Mouse (Mus musculus) C2C12 (cell line): ENCODE results near the gene Eps8. TPM values are rescaled to one million over a fixed set of nuclear protein-coding genes. Genes with fewer than 3 reads are reported as not detected.
A peak's percentile ranks its signal among the peaks of the same experiment; 100 is the strongest.

ENCODE experiments used
- H3K27me3 ChIP-seq: one replicate; pipeline ENCODE4 v1.6.1; 2011; ENCODE audit not compliant: control insufficient read depth, insufficient read depth, insufficient read length
- H3K36me3 ChIP-seq: one replicate; pipeline ENCODE4 v1.6.1; 2011; ENCODE audit not compliant: control insufficient read depth, insufficient read depth
- H3K4me3 ChIP-seq: one replicate; pipeline ENCODE4 v1.5.1; 2011; ENCODE audit warnings: mild to moderate bottlenecking, control low read depth; ENCODE audit not compliant: poor library complexity, insufficient read depth, severe bottlenecking
- H3K79me2 ChIP-seq: one replicate; pipeline ENCODE4 v1.6.1; 2011; ENCODE audit not compliant: control insufficient read depth, insufficient read depth
- H3K79me3 ChIP-seq: one replicate; pipeline ENCODE4 v1.6.1; 2011; ENCODE audit warnings: low read depth, control low read depth
- H3ac ChIP-seq: one replicate; pipeline ENCODE3; 2011; ENCODE audit warnings: low read depth; ENCODE audit not compliant: control insufficient read depth, insufficient read length
- CEBPB ChIP-seq: IDR thresholded peaks from one replicate; pipeline ENCODE4 v1.6.1; 2011; ENCODE audit warnings: low read depth, mild to moderate bottlenecking, control low read depth, moderate library complexity
- CTCF ChIP-seq: IDR thresholded peaks from one replicate; pipeline ENCODE4 v1.5.1; 2011; ENCODE audit not compliant: control insufficient read depth, insufficient read depth, insufficient read length
- FOSL1 ChIP-seq: IDR thresholded peaks from one replicate; pipeline ENCODE4 v1.8.0; 2011; ENCODE audit warnings: mild to moderate bottlenecking, low read length; ENCODE audit not compliant: poor library complexity, insufficient read depth, severe bottlenecking
- MAX ChIP-seq: IDR thresholded peaks from one replicate; pipeline ENCODE4 v1.6.1; 2011; ENCODE audit warnings: mild to moderate bottlenecking, control low read depth
- MYOD1 ChIP-seq: IDR thresholded peaks from one replicate; pipeline ENCODE4 v1.6.1; 2011; ENCODE audit warnings: low read depth; ENCODE audit not compliant: control insufficient read depth, insufficient read length
- MYOG ChIP-seq: IDR thresholded peaks from one replicate; pipeline ENCODE4 v1.6.1; 2011; ENCODE audit not compliant: control insufficient read depth, insufficient read length; ENCODE audit errors: extremely low read depth
- USF1 ChIP-seq: IDR thresholded peaks from one replicate; pipeline ENCODE4 v1.6.1; 2011; ENCODE audit warnings: low read depth, mild to moderate bottlenecking, control low read depth, moderate library complexity
- polyA plus RNA-seq: library from polyadenylated mRNA; unstranded; fragments of >200 nt; fragmentation: generic; extraction: Trizol; gene quantifications from one replicate; pipeline ENCODE4 v1.2.1, GENCODE M21; 2012; ENCODE audit warnings: missing spikeins

Eps8 gene
- polyA plus RNA-seq, 1 experiment, result 59.9 TPM

DNA sequence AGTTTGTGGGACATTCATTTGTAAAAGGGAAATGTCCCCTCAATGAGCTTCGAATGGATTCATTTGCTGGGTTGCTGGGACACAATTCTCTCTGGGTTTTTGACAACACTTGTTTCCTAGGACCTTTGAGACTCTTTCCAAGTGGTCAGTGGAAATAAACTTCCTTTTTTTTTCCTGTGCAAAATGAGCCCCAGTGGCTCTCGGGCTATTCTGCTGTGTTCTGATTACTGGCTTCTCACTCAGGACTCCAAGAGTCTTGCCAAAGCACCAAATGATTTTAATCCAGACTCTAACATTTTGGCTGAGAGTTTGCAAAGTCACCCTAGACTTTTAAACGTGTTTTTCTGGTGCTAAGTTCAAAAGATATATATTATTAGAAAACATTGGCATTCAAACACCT, 10.3 kb upstream of the Eps8 start:
- Histone ChIP-seq H3K79me2 (no peaks in the 10 kb centered on the region), H3K79me3 (no peaks in the 10 kb centered on the region), H3ac (no peak overlapping the region), H3K27me3 (no peaks in the 10 kb centered on the region), H3K4me3 (no peak overlapping the region), H3K36me3 (no peaks in the 10 kb centered on the region)
- TF ChIP-seq MYOD1, result no peak
- no peak for TF ChIP-seq MAX
- TF ChIP-seq CEBPB, result no peak
- no peak for TF ChIP-seq MYOG
- TF ChIP-seq CTCF, result no peak
- TF ChIP-seq FOSL1, result no peak
- no peak for TF ChIP-seq USF1

DNA sequence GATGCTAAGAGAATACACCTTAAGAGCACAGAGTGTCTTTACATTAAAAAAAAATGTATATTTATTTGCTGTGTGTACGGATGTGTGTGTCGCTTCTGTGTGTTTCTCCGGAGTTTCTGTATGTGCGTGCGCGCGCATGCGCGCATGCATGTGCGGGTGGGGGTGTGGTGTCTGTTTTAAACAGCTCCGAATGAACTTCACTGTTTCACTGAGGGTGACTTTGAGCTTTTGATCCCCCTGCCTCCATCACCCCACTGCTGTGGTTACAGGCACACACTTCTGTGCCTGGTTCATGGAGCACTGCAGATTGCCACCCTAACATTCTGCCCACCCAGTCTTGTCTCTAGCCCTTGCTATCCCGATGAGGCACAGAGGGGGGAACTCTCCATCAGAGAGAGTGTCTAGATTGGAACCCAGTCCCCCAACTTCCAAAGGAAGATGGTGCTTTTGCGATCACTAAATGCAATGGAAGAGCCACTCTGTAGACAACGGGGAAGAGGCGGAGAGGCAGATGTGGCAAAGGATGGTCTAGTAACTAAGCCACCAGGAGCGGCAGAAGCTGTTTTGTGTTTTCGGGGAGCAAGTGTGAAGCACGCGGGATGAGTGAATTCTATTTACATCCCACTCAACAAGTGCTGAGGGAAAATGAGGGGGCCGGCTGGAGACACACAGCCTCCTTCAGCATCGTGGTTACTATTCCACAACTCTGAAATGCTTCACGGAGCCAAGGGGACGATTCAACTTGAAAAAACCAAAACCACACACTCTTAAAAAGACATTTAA, 7.1 kb upstream of the Eps8 start:
- H3K4me3 ChIP-seq, result no peak overlapping the region

DNA sequence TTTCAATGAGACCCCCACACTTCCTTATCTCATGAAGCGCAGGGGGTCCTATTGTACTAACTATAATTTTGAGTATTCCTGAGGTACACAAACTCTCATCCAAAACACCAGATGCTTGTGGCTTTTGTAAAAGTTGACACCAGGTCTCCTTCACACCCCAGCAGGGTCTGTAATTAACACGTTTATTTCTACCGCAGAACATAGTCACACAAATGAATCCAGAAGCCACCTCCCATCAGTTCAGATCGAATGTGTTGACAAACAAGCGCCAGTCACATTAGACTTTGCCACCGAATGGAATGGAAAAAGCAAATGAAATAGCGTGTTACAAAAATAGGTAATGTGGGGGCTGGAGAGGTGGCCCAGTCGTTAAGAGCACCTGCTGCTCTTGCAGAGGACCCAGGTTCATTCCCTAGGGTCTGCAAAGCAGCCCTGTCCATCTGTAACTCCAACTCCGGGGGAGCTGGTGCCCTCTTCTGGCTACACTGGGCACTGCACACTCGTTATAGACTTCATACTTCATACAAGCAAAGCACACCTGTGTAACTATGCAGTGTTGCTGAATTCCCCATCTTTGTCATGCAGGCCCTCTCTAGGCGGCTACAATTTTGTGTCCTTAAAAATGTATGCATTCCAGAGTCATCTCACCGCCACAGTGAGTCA, 3.9 kb upstream of the Eps8 start:
- Histone ChIP-seq H3K27me3 (no peaks in the 10 kb centered on the region), H3K4me3 (no peak overlapping the region), H3K79me2 (no peaks in the 10 kb centered on the region), H3K79me3 (no peaks in the 10 kb centered on the region), H3K36me3 (no peaks in the 10 kb centered on the region), H3ac (no peak overlapping the region)
- TF ChIP-seq MAX, result no peak
- TF ChIP-seq CTCF, result no peak

More for the DNA sequence above, 7.1 kb upstream of the Eps8 start:
- Histone ChIP-seq H3K27me3 (no peaks in the 10 kb centered on the region), H3K79me2 (no peaks in the 10 kb centered on the region), H3K79me3 (no peaks in the 10 kb centered on the region), H3K36me3 (no peaks in the 10 kb centered on the region), H3ac (no peak overlapping the region)
- TF ChIP-seq MYOD1 (no peak), FOSL1 (no peak), CTCF (no peak), MAX (no peak), CEBPB (no peak), MYOG (no peak), USF1 (no peak)

DNA sequence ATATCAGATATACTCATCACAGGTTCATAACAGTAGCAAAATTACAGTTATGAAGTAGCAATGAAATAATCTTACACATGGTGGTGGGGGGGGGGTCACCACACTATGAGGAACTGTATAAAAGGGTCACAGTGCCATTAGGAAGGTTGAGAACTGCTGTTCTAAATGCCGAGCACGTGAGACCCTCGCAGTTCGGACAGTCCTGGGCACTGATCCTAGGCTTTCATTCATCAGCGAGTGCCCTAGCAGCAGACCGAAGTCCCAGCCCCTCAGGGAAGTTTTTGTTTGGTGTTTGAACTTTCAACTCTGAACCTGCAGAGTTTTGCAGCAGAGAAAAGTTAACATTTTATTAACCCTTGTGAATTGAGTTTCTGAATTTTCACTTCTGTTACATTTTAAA, 2.5 kb upstream of the Eps8 start:
- Histone ChIP-seq H3K36me3 (no peaks in the 10 kb centered on the region), H3K27me3 (no peaks in the 10 kb centered on the region), H3ac (no peak overlapping the region), H3K4me3 (no peak overlapping the region), H3K79me3 (no peaks in the 10 kb centered on the region), H3K79me2 (no peaks in the 10 kb centered on the region)
- TF ChIP-seq MAX, result no peak
- no peak for TF ChIP-seq MYOD1

DNA sequence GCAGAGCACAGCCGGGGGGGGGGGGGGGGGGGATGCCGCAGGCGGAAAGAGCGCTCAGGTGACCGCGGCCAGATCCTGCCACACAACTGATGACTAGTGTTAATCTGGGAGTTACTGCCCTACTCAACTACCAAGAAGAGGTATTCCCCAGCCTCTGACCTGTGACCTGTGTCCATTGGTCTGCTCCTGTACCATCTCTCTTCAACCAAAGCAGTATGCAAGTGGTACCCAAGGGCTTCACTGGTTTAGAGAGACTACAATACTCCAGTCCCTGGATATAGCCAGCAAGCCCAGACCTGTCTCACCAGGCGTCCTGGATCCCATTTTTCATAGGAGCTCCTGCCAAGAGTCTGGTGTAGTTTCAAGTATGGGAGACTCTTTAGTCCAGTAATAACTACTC, 5.1 kb downstream of the Eps8 start:
- H3K4me3 ChIP-seq, result peak overlapping the region; percentile 57
- H3K79me3 ChIP-seq, result peaks cover 31% of the 10 kb centered on the region
- no peaks in the 10 kb centered on the region for H3K27me3 ChIP-seq
- TF ChIP-seq CTCF (no peak), USF1 (no peak), MYOD1 (no peak), MAX (no peak), MYOG (no peak), CEBPB (no peak), FOSL1 (no peak)
- H3K36me3 ChIP-seq, result no peaks in the 10 kb centered on the region
- peak overlapping the region; percentile 81 for H3ac ChIP-seq
- peaks cover 44% of the 10 kb centered on the region for H3K79me2 ChIP-seq

DNA sequence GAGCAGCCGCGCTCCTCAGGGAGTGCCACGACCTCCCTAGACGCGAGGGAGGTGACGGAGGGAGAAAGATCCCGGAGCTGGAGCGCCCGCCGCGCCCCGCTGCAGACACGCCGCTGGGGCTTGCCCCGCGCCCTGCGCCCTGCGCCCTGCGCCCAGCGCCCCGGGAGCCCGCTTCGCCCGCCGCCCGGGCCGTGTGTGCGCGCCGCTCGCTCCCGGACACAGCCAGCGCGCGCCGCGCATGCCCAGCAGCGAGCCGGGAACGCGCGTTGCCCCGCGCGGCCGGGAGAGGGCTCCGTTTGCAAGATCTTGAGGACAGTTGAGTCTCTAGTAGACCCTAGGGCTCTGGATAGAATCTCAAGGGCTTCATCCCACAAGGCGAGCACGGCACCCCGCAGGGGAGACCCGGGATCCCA, 5.6 kb downstream of the Eps8 start:
- Histone ChIP-seq H3K79me2 (peaks cover 49% of the 10 kb centered on the region), H3ac (peak overlapping the region; percentile 81), H3K79me3 (peaks cover 34% of the 10 kb centered on the region), H3K36me3 (no peaks in the 10 kb centered on the region), H3K4me3 (peak overlapping the region; percentile 57), H3K27me3 (no peaks in the 10 kb centered on the region)
- TF ChIP-seq MYOD1 (no peak), CTCF (peak; percentile 22), USF1 (no peak), FOSL1 (no peak)
